Mouse (Mus musculus) hindbrain, embryonic 11.5 days (tissue): ENCODE results near the gene Iqsec1. TPM values are rescaled to one million over a fixed set of nuclear protein-coding genes. Genes with fewer than 3 reads are reported as not detected.
A peak's percentile ranks its signal among the peaks of the same experiment; 100 is the strongest.

ENCODE experiments used
- ATAC-seq: fragments of 200-750 bp; cut with Nextera tagmentation; 2 replicates; pipeline ENCODE4 v1.8.0; 2017; ENCODE audit warnings: mild to moderate bottlenecking, moderate TSS enrichment, moderate library complexity; ENCODE audit not compliant: low FRiP score
- DNase-seq: peaks from one replicate; pipeline ENCODE4 v3.0.0-alpha.2; 2015; ENCODE audit warnings: low spot score
- H3K27ac ChIP-seq: fragments of 300-500 bp; sonication (generic); 2 replicates; pipeline ENCODE4 v1.5.1; 2014; ENCODE audit warnings: mild to moderate bottlenecking, low read depth, low read length
- H3K27me3 ChIP-seq: fragments of 300-500 bp; sonication (generic); 2 replicates; pipeline ENCODE4 v1.6.1; 2014; ENCODE audit warnings: mild to moderate bottlenecking, low read length, moderate library complexity, mixed read lengths; ENCODE audit not compliant: control insufficient read depth, insufficient read depth
- H3K36me3 ChIP-seq: fragments of 300-500 bp; sonication (generic); 2 replicates; pipeline ENCODE4 v1.6.1; 2014; ENCODE audit warnings: mild to moderate bottlenecking, low read length, moderate library complexity, mixed read lengths; ENCODE audit not compliant: control insufficient read depth, insufficient read depth
- H3K4me1 ChIP-seq: fragments of 300-500 bp; sonication (generic); replicated peaks from 2 replicates; pipeline ENCODE4 v1.6.1; 2014; ENCODE audit warnings: low read length, mixed read lengths; ENCODE audit not compliant: control insufficient read depth, insufficient read depth
- H3K4me2 ChIP-seq: fragments of 300-500 bp; sonication (generic); replicated peaks from 2 replicates; pipeline ENCODE4 v1.6.1; 2014; ENCODE audit warnings: mild to moderate bottlenecking, low read depth, low read length
- H3K4me3 ChIP-seq: fragments of 300-500 bp; sonication (generic); 2 replicates; pipeline ENCODE4 v1.5.1; 2014; ENCODE audit warnings: low read depth, low read length
- H3K9ac ChIP-seq: fragments of 300-500 bp; sonication (generic); 2 replicates; pipeline ENCODE4 v1.6.1; 2014; ENCODE audit warnings: low read depth, low read length
- H3K9me3 ChIP-seq: fragments of 300-500 bp; sonication (generic); 2 replicates; pipeline ENCODE4 v1.6.1; 2016; ENCODE audit warnings: low read length; ENCODE audit not compliant: control insufficient read depth
- WGBS: fragments of 180-500 bp; shearing (Covaris S2); extraction: QIAGEN DNeasy Blood & Tissue Kit; methylation state at CpG from one replicate; pipeline ENCODE4 v1.1.7; 2014; 5-methylcytosine and 5-hydroxymethylcytosine counted together
- polyA plus RNA-seq: library from polyadenylated mRNA; unstranded; fragments of >200 nt; fragmentation: Nextera tagmentation; extraction: Ambion mirVana; gene quantifications from 2 replicates; pipeline ENCODE4 v1.2.1, GENCODE M21; 2014

The Iqsec1 gene
- polyA plus RNA-seq, 1 experiment from 2014 or later: 22.4 TPM

GRCm38 (mm10) chr6:90704705-90705344 lies 283.7 kb downstream of the Iqsec1 start:
- H3K9me3 ChIP-seq: no peaks in the 10 kb centered on the region
- H3K27me3 ChIP-seq: no peaks in the 10 kb centered on the region
- ATAC-seq (no peak), DNase-seq (no peak)
- no peak overlapping the region for H3K9ac ChIP-seq
- no peaks in the 10 kb centered on the region for H3K36me3 ChIP-seq
- H3K4me3 ChIP-seq: no peak overlapping the region
- H3K27ac ChIP-seq: no peak overlapping the region
- H3K4me1 ChIP-seq: peaks cover 16% of the 10 kb centered on the region
- no peak overlapping the region for H3K4me2 ChIP-seq
- 74% methylated on average over 2 of the region's 2 CpGs for WGBS

DNA sequence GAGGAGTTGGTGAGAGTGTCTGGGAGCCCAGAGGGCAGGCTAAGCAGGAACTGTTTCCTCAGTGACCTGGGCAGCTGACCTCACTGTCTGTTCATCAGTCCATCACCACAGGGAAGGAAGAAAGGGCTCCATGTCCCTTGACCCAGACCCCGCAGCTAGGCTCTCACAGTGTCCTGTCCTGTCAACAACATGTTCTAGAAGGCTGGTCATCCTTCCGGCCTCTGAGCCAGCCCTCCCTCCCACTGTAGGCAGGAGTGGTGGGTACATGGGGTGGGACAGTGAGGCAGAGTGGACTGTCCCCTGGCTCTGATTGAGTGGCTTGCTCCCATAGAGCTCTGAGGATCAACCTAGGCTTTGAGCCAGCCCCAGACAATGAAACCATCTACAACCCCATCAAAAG lies 284.7 kb downstream of the Iqsec1 start:
- peak overlapping the region; percentile 68 for H3K27ac ChIP-seq

DNA sequence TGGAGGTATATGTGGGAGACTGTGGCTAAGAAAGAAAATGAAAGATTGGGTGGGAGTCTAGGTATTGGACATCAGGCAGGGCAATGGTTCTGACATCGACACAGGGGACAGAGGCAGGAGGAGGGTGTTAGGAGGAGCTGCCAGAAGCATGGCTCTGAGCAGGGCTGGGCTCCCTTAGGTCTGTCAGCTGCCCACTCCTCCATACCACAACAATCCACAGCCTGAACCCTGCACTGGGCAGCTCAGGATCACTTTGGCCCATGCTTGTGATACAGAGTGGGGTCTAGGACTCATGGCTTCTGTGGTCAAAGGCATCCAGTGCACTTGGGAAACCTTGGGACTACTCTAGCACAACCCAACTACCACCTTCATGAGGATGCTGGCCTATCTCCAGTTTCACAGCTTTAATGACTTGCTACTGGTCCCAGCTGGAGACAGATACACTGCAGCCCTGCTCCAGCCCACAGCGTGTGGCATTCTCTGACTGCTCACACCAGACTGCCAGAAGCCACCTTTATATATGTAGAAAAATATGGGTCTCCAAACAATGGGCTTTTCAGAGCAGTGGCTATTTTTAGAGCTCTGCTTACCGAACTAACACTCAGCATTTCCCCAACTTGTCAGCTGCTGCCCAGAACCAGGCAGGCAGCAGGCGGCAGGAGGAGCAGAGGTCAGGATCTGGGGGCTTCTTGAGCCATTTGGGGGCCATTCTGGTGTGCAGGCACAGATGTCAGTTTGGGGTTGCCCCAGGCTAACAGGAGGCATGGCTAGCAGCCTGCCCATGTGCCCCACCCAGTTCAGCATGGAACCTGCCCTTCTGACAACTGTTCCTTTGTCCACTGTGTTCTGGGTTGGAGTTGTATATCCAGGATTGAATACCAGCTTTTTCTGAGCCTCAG lies 285.4 kb downstream of the Iqsec1 start:
- H3K9ac ChIP-seq: no peak overlapping the region
- peak overlapping the region; percentile 68 for H3K27ac ChIP-seq
- H3K27me3 ChIP-seq: no peaks in the 10 kb centered on the region
- no peaks in the 10 kb centered on the region for H3K9me3 ChIP-seq
- no peak overlapping the region for H3K4me3 ChIP-seq
- 32% methylated on average over 4 of the region's 4 CpGs for WGBS
- peaks cover 22% of the 10 kb centered on the region for H3K4me1 ChIP-seq
- no peak for DNase-seq
- ATAC-seq: 0 out of 2 replicates have a peak, but pooled peaks have one; percentile 17
- H3K36me3 ChIP-seq: no peaks in the 10 kb centered on the region
- no peak overlapping the region for H3K4me2 ChIP-seq

More for the DNA sequence above, 284.7 kb downstream of the Iqsec1 start:
- H3K9ac ChIP-seq: 0 out of 2 replicates have a peak overlapping the region, but pooled peaks have one; percentile 15
- no peak overlapping the region for H3K4me2 ChIP-seq
- 14% methylated on average over 2 of the region's 2 CpGs for WGBS
- ATAC-seq: 0 out of 2 replicates have a peak, but pooled peaks have one; percentile 8
- H3K4me3 ChIP-seq: no peak overlapping the region
- H3K36me3 ChIP-seq: no peaks in the 10 kb centered on the region
- no peak for DNase-seq
- no peaks in the 10 kb centered on the region for H3K27me3 ChIP-seq
- H3K4me1 ChIP-seq: peaks cover 22% of the 10 kb centered on the region
- H3K9me3 ChIP-seq: no peaks in the 10 kb centered on the region

DNA sequence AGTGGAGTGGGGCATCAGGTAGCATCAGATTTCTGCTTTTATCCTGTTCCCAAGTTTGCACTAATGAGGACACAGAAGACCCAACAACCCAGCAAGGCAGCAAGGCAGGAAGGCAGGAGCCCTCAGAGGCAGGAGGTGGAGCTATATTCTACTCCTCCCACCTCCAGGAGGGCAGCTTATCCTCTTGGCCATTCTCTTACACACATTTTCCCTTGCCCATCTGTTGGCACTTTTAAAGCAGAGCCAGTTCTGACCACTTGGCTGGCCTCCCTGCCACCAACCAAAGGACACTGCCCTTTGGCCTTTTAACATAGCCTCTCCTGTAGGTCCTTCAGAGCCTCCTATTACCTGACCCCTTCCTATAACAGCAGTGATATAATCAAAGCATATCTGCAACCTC lies 286.3 kb downstream of the Iqsec1 start:
- Histone ChIP-seq H3K27ac (no peak overlapping the region), H3K36me3 (no peaks in the 10 kb centered on the region), H3K9ac (no peak overlapping the region), H3K4me2 (peak overlapping the region; percentile 15; the same call in 1 of the 2 replicates), H3K27me3 (no peaks in the 10 kb centered on the region), H3K4me3 (no peak overlapping the region), H3K4me1 (peaks cover 22% of the 10 kb centered on the region), H3K9me3 (no peaks in the 10 kb centered on the region)
- ATAC-seq (no peak), DNase-seq (no peak)

DNA sequence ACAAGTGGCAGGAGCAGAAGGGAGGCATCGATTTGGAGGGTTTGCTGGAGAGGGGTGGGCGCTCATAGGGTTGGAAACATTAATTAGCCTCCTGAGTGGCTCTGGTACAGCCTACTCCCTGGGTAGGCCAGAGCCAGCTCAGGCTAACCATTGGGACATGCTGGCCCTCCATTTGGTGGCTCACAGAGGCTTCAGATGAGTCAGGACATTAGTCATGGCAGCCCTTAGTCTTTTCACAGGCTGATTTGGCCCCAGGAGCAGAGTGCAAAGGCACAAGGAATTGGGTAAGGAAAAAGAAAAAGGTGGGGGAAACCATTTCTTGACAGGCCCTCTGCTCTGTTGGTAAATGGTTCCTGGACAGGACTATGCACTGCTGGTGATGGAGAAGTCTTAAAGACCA lies 287.1 kb downstream of the Iqsec1 start:
- DNase-seq (no peak), ATAC-seq (no peak)
- H3K4me3 ChIP-seq: no peak overlapping the region
- H3K4me2 ChIP-seq: no peak overlapping the region
- H3K9ac ChIP-seq: no peak overlapping the region
- H3K27ac ChIP-seq: no peak overlapping the region
- no peaks in the 10 kb centered on the region for H3K36me3 ChIP-seq
- H3K9me3 ChIP-seq: no peaks in the 10 kb centered on the region
- no peaks in the 10 kb centered on the region for H3K27me3 ChIP-seq
- H3K4me1 ChIP-seq: peaks cover 22% of the 10 kb centered on the region
- 94% methylated on average over 2 of the region's 2 CpGs for WGBS

DNA sequence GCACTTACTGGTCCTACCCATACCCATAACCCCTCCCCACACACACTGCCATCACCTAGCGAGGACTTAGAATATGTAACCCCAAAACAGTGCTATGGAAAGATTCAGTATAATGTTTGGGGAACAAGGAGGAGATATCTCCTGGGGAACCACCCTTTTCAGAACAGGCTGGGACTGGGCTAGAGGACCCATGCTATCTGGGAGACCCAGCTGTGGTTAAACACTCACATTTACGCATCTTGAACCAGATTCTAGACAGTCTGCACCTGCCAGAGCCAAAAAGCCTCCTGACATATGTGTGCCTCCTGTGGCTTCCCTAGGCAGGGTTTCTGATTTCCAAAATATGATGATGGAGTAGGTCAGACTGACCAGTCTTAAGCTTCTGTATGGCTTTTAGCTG lies 287.7 kb downstream of the Iqsec1 start:
- Histone ChIP-seq H3K27ac (no peak overlapping the region), H3K4me1 (peaks cover 22% of the 10 kb centered on the region), H3K9ac (no peak overlapping the region), H3K4me2 (no peak overlapping the region), H3K27me3 (no peaks in the 10 kb centered on the region), H3K4me3 (no peak overlapping the region), H3K36me3 (no peaks in the 10 kb centered on the region), H3K9me3 (no peaks in the 10 kb centered on the region)
- ATAC-seq: no peak
- WGBS: 92% methylated on average over 2 of the region's 2 CpGs
- DNase-seq: no peak

DNA sequence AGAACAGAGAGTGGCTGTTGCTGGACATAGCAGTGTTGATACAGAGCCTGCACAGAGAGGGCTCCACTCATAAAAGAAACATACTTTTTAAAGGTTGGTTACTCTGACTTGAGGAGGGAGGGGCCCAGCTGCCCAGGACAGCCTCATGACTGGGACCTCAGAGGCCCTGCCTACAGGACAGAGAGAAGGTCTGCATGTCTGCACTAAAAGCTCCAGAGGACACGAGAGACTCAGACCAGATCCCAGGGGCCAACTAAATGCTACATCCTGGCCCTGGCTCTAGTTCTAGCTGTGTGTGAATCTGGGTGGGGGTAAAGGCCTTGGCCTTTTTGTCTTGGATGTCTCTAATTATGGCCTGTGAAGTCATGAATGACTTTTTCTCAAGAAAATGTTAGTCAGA lies 288.4 kb downstream of the Iqsec1 start:
- H3K9ac ChIP-seq: no peak overlapping the region
- H3K27ac ChIP-seq: no peak overlapping the region
- WGBS: 43% methylated on average over 1 of the region's 1 CpGs
- no peak overlapping the region for H3K4me3 ChIP-seq
- no peaks in the 10 kb centered on the region for H3K27me3 ChIP-seq
- DNase-seq (no peak), ATAC-seq (no peak)
- no peaks in the 10 kb centered on the region for H3K9me3 ChIP-seq
- no peak overlapping the region for H3K4me2 ChIP-seq
- H3K36me3 ChIP-seq: no peaks in the 10 kb centered on the region
- peaks cover 22% of the 10 kb centered on the region for H3K4me1 ChIP-seq

- Histone ChIP-seq H3K4me3 (no peak overlapping the region), H3K9ac (no peak overlapping the region), H3K27ac (peak overlapping the region; percentile 59), H3K36me3 (no peaks in the 10 kb centered on the region), H3K9me3 (no peaks in the 10 kb centered on the region), H3K27me3 (no peaks in the 10 kb centered on the region), H3K4me1 (peaks cover 18% of the 10 kb centered on the region), H3K4me2 (no peak overlapping the region)
- ATAC-seq (peak; percentile 18; the same call in 1 of the 2 replicates), DNase-seq (no peak)
- 23% methylated on average over 6 of the region's 6 CpGs for WGBS
Measured at GRCm38 (mm10) chr6:90698843-90699242, 289.6 kb downstream of the Iqsec1 start.
